Mouse (Mus musculus) stomach, postnatal 0 days (tissue): Measurements from ENCODE around the gene Furin.

Experiments used
- CTCF ChIP-seq: IDR thresholded peaks from 2 replicates; pipeline ENCODE4 v1.5.1; 2016; ENCODE audit warnings: antibody characterized with exemption, low read depth, mild to moderate bottlenecking, moderate library complexity
- EP300 ChIP-seq: optimal IDR thresholded peaks from 2 replicates; pipeline ENCODE3; 2016; ENCODE audit warnings: antibody characterized with exemption

GRCm38 (mm10) chr7:80367232-80367631, 38.0 kb downstream of the Furin start:
- TF ChIP-seq CTCF, result no peak
- no peak for TF ChIP-seq EP300
